Mouse (Mus musculus) mesoderm, embryonic 11.5 days (tissue): ENCODE results near the gene Ercc6.

Experiments used
- DNase-seq: peaks from one replicate; pipeline ENCODE4 v3.0.0-alpha.2; 2012; ENCODE audit warnings: low read depth, low spot score

Gene Ercc6

GRCm38 (mm10) chr14:32572519-32572918 lies 59.2 kb downstream of the Ercc6 start:
- DNase-seq: no peak

- DNase-seq: no peak
Observed at GRCm38 (mm10) chr14:32578420-32578819, 65.1 kb downstream of the Ercc6 start.

- DNase-seq: no peak
Observed at GRCm38 (mm10) chr14:32583696-32584095, 70.4 kb downstream of the Ercc6 start.

- DNase-seq: peak; percentile 82
Observed at GRCm38 (mm10) chr14:32587013-32587784, 73.9 kb downstream of the Ercc6 start.

GRCm38 (mm10) chr14:32590377-32590776 lies 77.1 kb downstream of the Ercc6 start:
- DNase-seq: no peak

GRCm38 (mm10) chr14:32597232-32598231 lies 84.2 kb downstream of the Ercc6 start:
- DNase-seq: peak; percentile 91

- DNase-seq: no peak
Observed at GRCm38 (mm10) chr14:32598437-32599219, 85.3 kb downstream of the Ercc6 start.

- no peak for DNase-seq
Observed at GRCm38 (mm10) chr14:32599290-32600041, 86.1 kb downstream of the Ercc6 start, which contains the start of gene Prrxl1. Prrxl1 (plus strand) TSS chr14:32599407.

GRCm38 (mm10) chr14:32600110-32600509 lies 86.8 kb downstream of the Ercc6 start:
- no peak for DNase-seq

- no peak for DNase-seq
Observed at GRCm38 (mm10) chr14:32605508-32605907, 92.2 kb downstream of the Ercc6 start.

GRCm38 (mm10) chr14:32606316-32606715 lies 93.0 kb downstream of the Ercc6 start:
- no peak for DNase-seq

GRCm38 (mm10) chr14:32609392-32609791 lies 96.1 kb downstream of the Ercc6 start:
- no peak for DNase-seq

- DNase-seq: no peak
Observed at GRCm38 (mm10) chr14:32617253-32617652, 103.9 kb downstream of the Ercc6 start.

- DNase-seq: no peak
Observed at GRCm38 (mm10) chr14:32624245-32624644, 110.9 kb downstream of the Ercc6 start.

- DNase-seq: no peak
Observed at GRCm38 (mm10) chr14:32624811-32625210, 111.5 kb downstream of the Ercc6 start.

GRCm38 (mm10) chr14:32627271-32627670 lies 114.0 kb downstream of the Ercc6 start:
- DNase-seq: no peak

- DNase-seq: no peak
Observed at GRCm38 (mm10) chr14:32628584-32628983, 115.3 kb downstream of the Ercc6 start.
